Mouse (Mus musculus): ENCODE data around the gene Notum. TPM values are rescaled to one million over a fixed set of nuclear protein-coding genes. Genes with fewer than 3 reads are reported as not detected.

Notum gene
- polyA plus RNA-seq, 1 experiment, result 0.43 TPM

DNA sequence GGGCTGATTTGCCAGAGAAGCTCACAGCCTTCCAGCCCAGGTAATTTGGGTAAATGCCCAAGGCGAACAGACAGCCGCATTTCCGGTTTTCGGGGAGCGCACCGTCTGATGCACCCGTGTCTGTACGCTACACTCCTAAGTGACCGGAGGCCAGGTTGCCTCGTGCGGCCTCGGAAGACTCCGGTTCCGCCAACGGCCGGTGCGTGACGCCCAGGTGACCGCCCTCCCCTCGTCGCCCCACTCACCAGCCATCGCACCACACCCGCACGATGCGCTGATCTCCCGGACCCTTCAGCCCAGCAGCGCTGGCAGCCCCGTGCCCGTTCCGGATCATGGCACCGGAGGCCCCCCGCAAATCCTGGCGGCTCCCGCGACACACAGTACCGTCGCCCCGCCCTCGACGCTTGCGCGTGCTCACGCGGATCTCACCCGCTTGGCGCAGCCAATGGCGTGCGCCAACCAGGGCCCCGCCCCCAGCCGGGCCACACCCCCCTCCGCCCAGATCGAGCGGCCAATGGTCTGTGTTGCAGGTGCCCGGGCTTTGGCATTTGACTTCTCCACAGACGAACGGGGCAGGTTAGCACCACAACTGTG, 43.4 kb downstream of the Notum start, which contains the start of gene Pcyt2:
Gene Pcyt2, minus strand, starts transcription at position 418 of the 594 bp plus-strand sequence.
- H3K27me3 ChIP-seq (ENCODE audit: control insufficient read depth, insufficient read depth, insufficient read length), result no peaks in the 10 kb centered on the region
- no peak for TF ChIP-seq MYOG (IDR thresholded peaks at IDR 0.05; ENCODE audit: control insufficient read depth, extremely low read depth, insufficient read length)
- TF ChIP-seq MAX (IDR thresholded peaks at IDR 0.05), result peak; percentile 33
- peaks cover 37% of the 10 kb centered on the region for H3K79me2 ChIP-seq (ENCODE audit: control insufficient read depth, insufficient read depth)
- peaks cover 63% of the 10 kb centered on the region for H3K36me3 ChIP-seq (ENCODE audit: control insufficient read depth, insufficient read depth)
- H3K4me3 ChIP-seq (ENCODE audit: insufficient read depth, poor library complexity, severe bottlenecking), result peak within 1 kb of the TSS; percentile 86
- H3K79me3 ChIP-seq (ENCODE audit: low read depth), result peaks cover 18% of the 10 kb centered on the region
- H3ac ChIP-seq (ENCODE audit: control insufficient read depth, insufficient read length, low read depth), result peak within 1 kb of the TSS; percentile 89

- TF ChIP-seq FOSL1 (IDR thresholded peaks at IDR 0.05; ENCODE audit: insufficient read depth, low read length, poor library complexity, severe bottlenecking) (no peak), MYOG (IDR thresholded peaks at IDR 0.05; ENCODE audit: control insufficient read depth, extremely low read depth, insufficient read length) (no peak), CEBPB (IDR thresholded peaks at IDR 0.05; ENCODE audit: low read depth) (no peak)
These were observed 44.2 kb downstream of the Notum start for GRCm38 (mm10) chr11:120616617-120617294.

DNA sequence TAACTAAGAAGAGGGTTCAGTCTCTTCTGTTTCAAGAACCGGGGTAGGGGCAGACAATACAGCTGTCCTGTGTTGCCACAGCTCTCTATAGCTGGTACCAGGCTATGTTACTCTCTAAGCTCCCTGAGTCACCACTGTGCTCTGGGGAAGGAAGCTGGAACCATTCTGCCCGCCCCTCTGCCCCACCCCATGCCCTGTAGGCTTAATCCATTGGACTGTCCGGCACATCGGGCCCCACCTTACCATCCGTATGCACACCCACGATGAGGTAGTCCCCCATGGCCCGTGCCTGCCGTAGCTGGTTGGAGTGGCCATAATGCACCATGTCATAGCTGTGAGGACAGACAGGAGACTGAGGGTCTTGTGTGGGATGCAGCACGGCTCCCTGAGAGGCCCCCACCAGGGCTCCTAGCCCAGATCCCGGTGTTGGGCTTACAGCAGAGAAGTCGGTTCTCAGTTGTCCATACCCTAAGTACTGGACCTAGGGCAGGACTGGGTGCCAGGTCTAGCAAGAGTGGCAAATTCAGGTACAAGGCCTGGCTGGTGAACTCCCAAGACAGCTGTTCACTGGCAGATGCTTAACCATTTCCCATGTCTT, 45.3 kb downstream of the Notum start:
- H3K4me3 ChIP-seq (ENCODE audit: insufficient read depth, poor library complexity, severe bottlenecking), result no peak overlapping the region
- H3K27me3 ChIP-seq (ENCODE audit: control insufficient read depth, insufficient read depth, insufficient read length), result no peaks in the 10 kb centered on the region
- peaks cover 63% of the 10 kb centered on the region for H3K36me3 ChIP-seq (ENCODE audit: control insufficient read depth, insufficient read depth)
- no peak overlapping the region for H3ac ChIP-seq (ENCODE audit: control insufficient read depth, insufficient read length, low read depth)
- TF ChIP-seq CEBPB (IDR thresholded peaks at IDR 0.05; ENCODE audit: low read depth) (no peak), MYOG (IDR thresholded peaks at IDR 0.05; ENCODE audit: control insufficient read depth, extremely low read depth, insufficient read length) (no peak), MAX (IDR thresholded peaks at IDR 0.05) (no peak), USF1 (IDR thresholded peaks at IDR 0.05; ENCODE audit: low read depth) (no peak), MYOD1 (IDR thresholded peaks at IDR 0.05; ENCODE audit: control insufficient read depth, insufficient read length, low read depth) (no peak), FOSL1 (IDR thresholded peaks at IDR 0.05; ENCODE audit: insufficient read depth, low read length, poor library complexity, severe bottlenecking) (no peak), CTCF (IDR thresholded peaks at IDR 0.05; ENCODE audit: control insufficient read depth, insufficient read depth, insufficient read length) (no peak)
- H3K79me2 ChIP-seq (ENCODE audit: control insufficient read depth, insufficient read depth), result peaks cover 28% of the 10 kb centered on the region
- H3K79me3 ChIP-seq (ENCODE audit: low read depth), result peaks cover 18% of the 10 kb centered on the region

More at GRCm38 (mm10) chr11:120616617-120617294, 44.2 kb downstream of the Notum start:
- peaks cover 18% of the 10 kb centered on the region for H3K79me3 ChIP-seq (ENCODE audit: low read depth)
- H3K36me3 ChIP-seq (ENCODE audit: control insufficient read depth, insufficient read depth), result peaks cover 63% of the 10 kb centered on the region
- peaks cover 29% of the 10 kb centered on the region for H3K79me2 ChIP-seq (ENCODE audit: control insufficient read depth, insufficient read depth)
- H3K4me3 ChIP-seq (ENCODE audit: insufficient read depth, poor library complexity, severe bottlenecking), result peak overlapping the region; percentile 86
- H3K27me3 ChIP-seq (ENCODE audit: control insufficient read depth, insufficient read depth, insufficient read length), result no peaks in the 10 kb centered on the region
- no peak overlapping the region for H3ac ChIP-seq (ENCODE audit: control insufficient read depth, insufficient read length, low read depth)

DNA sequence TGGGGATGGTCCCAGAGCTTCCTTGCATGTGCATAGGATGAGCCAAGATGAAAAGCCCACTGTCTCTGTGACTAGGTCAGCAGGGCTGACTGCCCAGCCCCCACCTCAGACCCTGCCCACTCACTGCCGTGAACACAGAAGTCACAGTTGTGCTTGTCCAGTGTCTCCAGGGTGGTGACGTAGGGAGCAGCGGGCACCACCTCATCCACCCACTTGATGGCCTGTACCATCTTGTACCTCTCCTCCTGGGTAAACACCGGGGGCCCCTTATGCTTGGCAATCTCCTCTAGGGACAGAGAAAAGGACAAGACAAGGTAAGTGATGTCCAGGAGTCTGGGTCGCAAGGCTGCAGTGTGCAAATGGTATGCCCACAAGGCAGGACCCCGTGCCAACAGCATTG, 45.8 kb downstream of the Notum start:
- Histone ChIP-seq H3K27me3 (ENCODE audit: control insufficient read depth, insufficient read depth, insufficient read length) (no peaks in the 10 kb centered on the region), H3K79me3 (ENCODE audit: low read depth) (peaks cover 18% of the 10 kb centered on the region), H3K36me3 (ENCODE audit: control insufficient read depth, insufficient read depth) (peaks cover 60% of the 10 kb centered on the region), H3K79me2 (ENCODE audit: control insufficient read depth, insufficient read depth) (peaks cover 28% of the 10 kb centered on the region), H3K4me3 (ENCODE audit: insufficient read depth, poor library complexity, severe bottlenecking) (no peak overlapping the region), H3ac (ENCODE audit: control insufficient read depth, insufficient read length, low read depth) (no peak overlapping the region)
- no peak for TF ChIP-seq CEBPB (IDR thresholded peaks at IDR 0.05; ENCODE audit: low read depth)
- TF ChIP-seq CTCF (IDR thresholded peaks at IDR 0.05; ENCODE audit: control insufficient read depth, insufficient read depth, insufficient read length), result no peak
- TF ChIP-seq MAX (IDR thresholded peaks at IDR 0.05), result no peak
- no peak for TF ChIP-seq MYOD1 (IDR thresholded peaks at IDR 0.05; ENCODE audit: control insufficient read depth, insufficient read length, low read depth)
- TF ChIP-seq MYOG (IDR thresholded peaks at IDR 0.05; ENCODE audit: control insufficient read depth, extremely low read depth, insufficient read length), result no peak
- TF ChIP-seq USF1 (IDR thresholded peaks at IDR 0.05; ENCODE audit: low read depth), result no peak
- no peak for TF ChIP-seq FOSL1 (IDR thresholded peaks at IDR 0.05; ENCODE audit: insufficient read depth, low read length, poor library complexity, severe bottlenecking)

DNA sequence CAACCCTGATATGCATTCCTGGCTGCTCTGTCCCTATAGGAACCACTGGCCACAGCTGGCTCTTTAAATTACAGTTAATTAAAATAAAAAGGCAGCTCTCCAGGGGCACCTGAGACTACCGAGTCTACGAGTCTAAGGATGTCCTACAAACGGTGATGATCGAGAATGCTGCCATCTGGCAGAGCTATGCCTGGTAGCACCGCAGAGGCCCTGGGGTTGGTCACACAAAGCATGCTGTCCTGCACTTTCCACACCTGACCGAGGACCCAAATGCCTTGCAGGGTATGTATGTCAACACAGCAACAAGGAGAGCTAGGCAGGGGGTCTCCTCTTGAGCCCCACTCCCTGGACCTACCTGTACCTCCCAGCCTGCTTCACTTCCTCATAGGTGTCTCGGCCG, 47.0 kb downstream of the Notum start:
- Histone ChIP-seq H3K79me2 (ENCODE audit: control insufficient read depth, insufficient read depth) (peaks cover 28% of the 10 kb centered on the region), H3K27me3 (ENCODE audit: control insufficient read depth, insufficient read depth, insufficient read length) (no peaks in the 10 kb centered on the region), H3ac (ENCODE audit: control insufficient read depth, insufficient read length, low read depth) (no peak overlapping the region), H3K4me3 (ENCODE audit: insufficient read depth, poor library complexity, severe bottlenecking) (no peak overlapping the region), H3K36me3 (ENCODE audit: control insufficient read depth, insufficient read depth) (peaks cover 50% of the 10 kb centered on the region), H3K79me3 (ENCODE audit: low read depth) (peaks cover 18% of the 10 kb centered on the region)
- no peak for TF ChIP-seq MYOG (IDR thresholded peaks at IDR 0.05; ENCODE audit: control insufficient read depth, extremely low read depth, insufficient read length)

DNA sequence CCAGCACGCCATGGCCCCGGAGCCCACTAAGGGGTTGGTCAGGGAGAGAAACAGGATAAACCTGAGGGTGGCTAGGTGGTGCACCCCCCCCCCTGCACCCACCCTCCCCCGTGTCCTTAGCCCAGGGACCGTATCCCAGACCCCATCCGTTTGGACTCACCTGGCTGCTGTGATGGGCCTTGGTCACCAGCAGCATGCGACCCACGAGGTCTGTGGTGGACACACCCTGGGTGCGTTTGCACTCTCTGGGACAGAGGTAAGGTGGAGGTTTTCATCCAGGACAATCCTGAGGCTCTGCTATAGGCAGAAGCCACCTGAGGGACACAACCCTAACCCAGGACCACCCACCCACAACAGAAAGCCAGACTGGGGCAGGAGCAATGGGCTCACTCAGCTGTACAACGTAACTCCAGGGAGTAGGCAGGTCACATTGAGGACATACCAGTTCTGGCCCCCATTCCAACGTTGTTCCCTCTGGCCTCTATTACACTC, 47.4 kb downstream of the Notum start:
- Histone ChIP-seq H3ac (ENCODE audit: control insufficient read depth, insufficient read length, low read depth) (no peak overlapping the region), H3K4me3 (ENCODE audit: insufficient read depth, poor library complexity, severe bottlenecking) (no peak overlapping the region), H3K36me3 (ENCODE audit: control insufficient read depth, insufficient read depth) (peaks cover 46% of the 10 kb centered on the region), H3K27me3 (ENCODE audit: control insufficient read depth, insufficient read depth, insufficient read length) (no peaks in the 10 kb centered on the region), H3K79me2 (ENCODE audit: control insufficient read depth, insufficient read depth) (peaks cover 28% of the 10 kb centered on the region), H3K79me3 (ENCODE audit: low read depth) (peaks cover 18% of the 10 kb centered on the region)
- TF ChIP-seq USF1 (IDR thresholded peaks at IDR 0.05; ENCODE audit: low read depth), result no peak
- no peak for TF ChIP-seq MYOD1 (IDR thresholded peaks at IDR 0.05; ENCODE audit: control insufficient read depth, insufficient read length, low read depth)
- TF ChIP-seq FOSL1 (IDR thresholded peaks at IDR 0.05; ENCODE audit: insufficient read depth, low read length, poor library complexity, severe bottlenecking), result no peak
